Comparison of ENCODE assay signal across 8 mouse cellular contexts in the genomic region with DNA sequence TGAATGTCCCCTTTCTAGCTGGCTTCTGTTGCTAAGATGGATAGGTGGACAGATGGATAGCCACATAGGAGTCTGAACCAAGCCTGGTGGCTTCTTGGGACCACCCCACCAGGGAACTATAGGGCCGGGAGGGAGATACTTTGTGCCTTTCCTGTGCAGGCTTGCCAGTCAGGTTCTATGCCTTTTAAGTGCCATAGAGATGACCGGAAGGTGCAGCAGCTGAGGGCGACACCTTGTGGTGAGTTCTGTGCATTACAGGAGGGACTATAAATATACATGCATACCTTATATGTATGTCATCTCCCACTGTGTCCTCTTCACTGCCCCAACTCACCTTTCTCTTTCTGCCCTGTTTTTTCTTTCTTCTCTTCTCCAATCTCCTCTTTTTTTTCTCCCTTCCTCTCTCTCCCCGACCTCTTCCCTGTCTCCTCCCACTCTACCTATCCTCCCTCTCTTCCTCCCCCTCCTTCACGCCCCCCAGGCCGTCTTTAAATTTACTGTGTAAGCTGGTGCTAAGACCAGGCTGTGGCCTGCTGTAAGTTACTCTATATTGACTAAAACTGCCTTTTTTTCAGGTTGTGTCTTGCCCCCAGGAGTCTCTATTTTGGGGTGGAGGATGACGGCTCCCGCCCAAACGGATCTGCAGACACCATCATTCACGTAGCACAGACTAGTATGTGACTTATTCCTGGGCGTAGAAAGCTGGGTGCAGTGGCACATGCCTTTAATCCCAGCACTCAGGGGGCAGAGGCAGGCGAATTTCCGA. TPM values are rescaled to one million over a fixed set of nuclear protein-coding genes. Genes with fewer than 3 reads are reported as not detected.
A peak's percentile ranks its signal among the peaks of the same experiment; 100 is the strongest.
DNase-seq lines count a peak whose midpoint lies in the region; ATAC-seq lines count a peak whose summit lies in the region.

No protein-coding gene starts in this region.

- no peak overlapping the region for H3K4me3 ChIP-seq in intestine, embryonic 16.5 days (ENCODE audit: low read length)
- no peak overlapping the region for H3K4me3 ChIP-seq in liver, embryonic 15.5 days (replicated peaks)
- H3K4me3 ChIP-seq in neural tube, embryonic 14.5 days (ENCODE audit: low read depth, low read length), result no peak overlapping the region

- no peak overlapping the region for H3K4me2 ChIP-seq in intestine, embryonic 16.5 days (ENCODE audit: low read depth, low read length)
- no peak overlapping the region for H3K4me2 ChIP-seq in liver, embryonic 15.5 days
- H3K4me2 ChIP-seq in neural tube, embryonic 14.5 days (ENCODE audit: low read depth, low read length), result no peak overlapping the region

- H3K9ac ChIP-seq in intestine, embryonic 16.5 days (ENCODE audit: low read depth, low read length), result no peak overlapping the region
- H3K9ac ChIP-seq in liver, embryonic 15.5 days, result no peak overlapping the region
- no peak overlapping the region for H3K9ac ChIP-seq in neural tube, embryonic 14.5 days (replicated peaks; ENCODE audit: low read depth, low read length)

- H3K27ac ChIP-seq in intestine, embryonic 16.5 days (ENCODE audit: low read length), result no peak overlapping the region
- H3K27ac ChIP-seq in liver, embryonic 15.5 days (replicated peaks), result no peak overlapping the region
- H3K27ac ChIP-seq in neural tube, embryonic 14.5 days (ENCODE audit: low read depth, low read length), result no peak overlapping the region

- peak; percentile 79 for ATAC-seq in intestine, embryonic 16.5 days
- peak; percentile 44; the same call in 1 of the 2 replicates for ATAC-seq in liver, embryonic 15.5 days (ENCODE audit: insufficient read depth)
- ATAC-seq in neural tube, embryonic 14.5 days (ENCODE audit: low read depth), result peak; percentile 56

- peak; percentile 86 for DNase-seq in A20 (ENCODE audit: low read depth, low spot score)
- peak; percentile 56 for DNase-seq in Muller cell, postnatal 12 days (ENCODE audit: inconsistent ontology term)
- DNase-seq in cerebellum, adult 9-11 months, result peak; percentile 56
- DNase-seq in gastrocnemius, postnatal 10 days, result peak; percentile 74
- peak; percentile 86 for DNase-seq in thymus, postnatal 0 days (ENCODE audit: low spot score)

- 62% methylated on average over 13 of the region's 13 CpGs for WGBS in intestine, embryonic 16.5 days
- 52% methylated on average over 13 of the region's 13 CpGs for WGBS in liver, embryonic 15.5 days (ENCODE audit: insufficient replicate concordance)
- 61% methylated on average over 13 of the region's 13 CpGs for whole genome bisulfite sequencing in neural tube, embryonic 14.5 days

- no peaks in the 10 kb centered on the region for H3K9me3 ChIP-seq in intestine, embryonic 16.5 days (ENCODE audit: control insufficient read depth, low read length)
- H3K9me3 ChIP-seq in liver, embryonic 15.5 days (replicated peaks), result no peaks in the 10 kb centered on the region
- no peaks in the 10 kb centered on the region for H3K9me3 ChIP-seq in neural tube, embryonic 14.5 days (ENCODE audit: control insufficient read depth, low read length)

- no peaks in the 10 kb centered on the region for H3K27me3 ChIP-seq in intestine, embryonic 16.5 days (replicated peaks; ENCODE audit: control insufficient read depth, insufficient read depth, low read length)
- H3K27me3 ChIP-seq in liver, embryonic 15.5 days, result no peaks in the 10 kb centered on the region
- no peaks in the 10 kb centered on the region for H3K27me3 ChIP-seq in neural tube, embryonic 14.5 days (ENCODE audit: control insufficient read depth, insufficient read depth, low read length)

- peaks cover 9% of the 10 kb centered on the region for H3K36me3 ChIP-seq in intestine, embryonic 16.5 days (ENCODE audit: control insufficient read depth, insufficient read depth, low read length)
- H3K36me3 ChIP-seq in liver, embryonic 15.5 days (replicated peaks), result peaks cover 4% of the 10 kb centered on the region; the same call in 1 of the 2 replicates
- H3K36me3 ChIP-seq in neural tube, embryonic 14.5 days (ENCODE audit: control insufficient read depth, insufficient read depth, low read length), result peaks cover 18% of the 10 kb centered on the region

- H3K4me1 ChIP-seq in intestine, embryonic 16.5 days (ENCODE audit: control insufficient read depth, insufficient read depth, low read length), result no peaks in the 10 kb centered on the region
- peaks cover 9% of the 10 kb centered on the region for H3K4me1 ChIP-seq in liver, embryonic 15.5 days (replicated peaks)
- 0 out of 2 replicates have a peak, but pooled peaks cover 2% of the 10 kb centered on the region for H3K4me1 ChIP-seq in neural tube, embryonic 14.5 days (ENCODE audit: control insufficient read depth, insufficient read depth, low read length)

RNA-seq across cellular contexts. Expression of a gene that starts 29.6 kb away (rescaled TPM):
- total RNA-seq in gastrocnemius, postnatal 10 days (2021), result 10 to 100 TPM; 19.9 to 29.2 TPM
- polyA plus RNA-seq in intestine, embryonic 16.5 days (2015; fragmentation: Nextera tagmentation; extraction: Ambion mirVana), result 66.5 and 66.6 TPM in 2 replicates
- polyA plus RNA-seq in liver, embryonic 15.5 days (2015; fragmentation: Nextera tagmentation; extraction: Ambion mirVana), result 10.2 and 14.2 TPM in 2 replicates
- polyA plus RNA-seq in neural tube, embryonic 14.5 days (2014; fragmentation: Nextera tagmentation; extraction: Ambion mirVana), result 60.3 and 63.4 TPM in 2 replicates
- 54.7 and 67.4 TPM in 2 replicates for polyA plus RNA-seq in thymus, postnatal 0 days (2015; fragmentation: Nextera tagmentation; extraction: Ambion mirVana)
